Mouse (Mus musculus) stomach, postnatal 0 days (tissue): Measurements from ENCODE around the gene Hpgd. TPM values are rescaled to one million over a fixed set of nuclear protein-coding genes. Genes with fewer than 3 reads are reported as not detected.
"Not testable (repeated sequence)": the region's sequence is repeated elsewhere in the genome, so short reads cannot be mapped to it uniquely, and the experiment has no call there.

Experiments
- ATAC-seq: fragments of 200-750 bp; cut with Nextera tagmentation; 2 replicates; pipeline ENCODE4 v1.8.0; 2017; ENCODE audit not compliant: low FRiP score, low TSS enrichment
- DNase-seq: peaks from one replicate; pipeline ENCODE4 v3.0.0-alpha.2; 2016; ENCODE audit warnings: low spot score
- H3K27ac ChIP-seq: fragments of 300-500 bp; sonication (generic); replicated peaks from 2 replicates; pipeline ENCODE4 v1.5.1; 2014; ENCODE audit warnings: mild to moderate bottlenecking, control low read depth
- H3K27me3 ChIP-seq: fragments of 300-500 bp; sonication (generic); 2 replicates; pipeline ENCODE4 v1.6.1; 2014; ENCODE audit warnings: low read length; ENCODE audit not compliant: control insufficient read depth, insufficient read depth
- H3K36me3 ChIP-seq: fragments of 300-500 bp; sonication (generic); 2 replicates; pipeline ENCODE4 v1.6.1; 2014; ENCODE audit warnings: low read length, mixed read lengths; ENCODE audit not compliant: control insufficient read depth, insufficient read depth
- H3K4me1 ChIP-seq: fragments of 300-500 bp; sonication (generic); replicated peaks from 2 replicates; pipeline ENCODE4 v1.6.1; 2014; ENCODE audit warnings: antibody characterized with exemption; ENCODE audit not compliant: control insufficient read depth, insufficient read depth
- H3K4me2 ChIP-seq: fragments of 300-500 bp; sonication (generic); replicated peaks from 2 replicates; pipeline ENCODE4 v1.6.1; 2014; ENCODE audit warnings: low read depth, mild to moderate bottlenecking, control low read depth, moderate library complexity
- H3K4me3 ChIP-seq: fragments of 300-500 bp; sonication (generic); 2 replicates; pipeline ENCODE4 v1.5.1; 2014; ENCODE audit warnings: low read depth, low read length, control low read depth
- H3K9ac ChIP-seq: fragments of 300-500 bp; sonication (generic); 2 replicates; pipeline ENCODE4 v1.6.1; 2014; ENCODE audit warnings: mild to moderate bottlenecking, low read length, control low read depth, mixed read lengths
- H3K9me3 ChIP-seq: fragments of 300-500 bp; sonication (generic); 2 replicates; pipeline ENCODE4 v1.6.1; 2016; ENCODE audit warnings: low read length; ENCODE audit not compliant: control insufficient read depth
- CTCF ChIP-seq: IDR thresholded peaks from 2 replicates; pipeline ENCODE4 v1.5.1; 2016; ENCODE audit warnings: antibody characterized with exemption, low read depth, mild to moderate bottlenecking, moderate library complexity
- EP300 ChIP-seq: optimal IDR thresholded peaks from 2 replicates; pipeline ENCODE3; 2016; ENCODE audit warnings: antibody characterized with exemption
- WGBS: fragments of 180-500 bp; shearing (Covaris S2); extraction: QIAGEN DNeasy Blood & Tissue Kit; methylation state at CpG from one replicate; pipeline ENCODE4 v1.1.7; 2014; 5-methylcytosine and 5-hydroxymethylcytosine counted together
- polyA plus RNA-seq: library from polyadenylated mRNA; unstranded; fragments of >200 nt; fragmentation: Nextera tagmentation; extraction: Ambion mirVana; gene quantifications from 2 replicates; pipeline ENCODE4 v1.2.1, GENCODE M21; 2015

Hpgd gene
- polyA plus RNA-seq, result 158 and 174 TPM in 2 replicates

DNA sequence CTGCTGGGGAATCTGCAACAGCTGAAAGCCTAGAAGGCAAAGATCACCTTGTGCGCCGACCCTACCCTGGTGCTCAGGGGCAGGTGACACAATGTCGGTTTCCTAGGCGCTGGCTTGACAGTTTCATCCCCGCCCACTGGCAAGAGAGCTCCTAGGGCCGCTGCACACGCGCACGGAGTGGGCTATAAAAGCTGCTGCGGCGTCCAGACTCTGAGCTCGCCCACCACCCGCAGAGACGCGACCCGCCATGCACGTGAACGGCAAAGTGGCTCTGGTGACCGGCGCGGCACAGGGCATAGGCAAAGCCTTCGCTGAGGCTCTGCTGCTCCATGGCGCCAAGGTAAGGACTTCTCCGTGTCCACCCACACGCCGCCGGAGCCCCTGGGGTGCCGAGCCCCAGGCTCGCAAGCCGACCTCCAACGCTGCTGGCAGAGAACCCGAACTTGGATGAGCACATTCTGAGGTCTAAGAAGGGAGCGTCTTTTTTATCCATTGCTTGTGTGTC lies at the start of gene Hpgd:
Gene Hpgd (plus strand): TSS at position 213 of the 505 bp plus-strand sequence.
- peak; percentile 84 for DNase-seq
- peak within 1 kb of the TSS; percentile 75 for H3K4me2 ChIP-seq
- ATAC-seq, result peak; percentile 85
- peak within 1 kb of the TSS; percentile 80 for H3K9ac ChIP-seq
- no peaks in the 10 kb centered on the region for H3K27me3 ChIP-seq
- H3K4me1 ChIP-seq, result no peaks in the 10 kb centered on the region; the same call in 1 of the 2 replicates
- peak within 1 kb of the TSS; percentile 88 for H3K27ac ChIP-seq
- TF ChIP-seq EP300, result no peak
- TF ChIP-seq CTCF, result no peak
- H3K36me3 ChIP-seq, result no peaks in the 10 kb centered on the region
- WGBS, result 0% methylated on average over 33 of the region's 33 CpGs
- H3K4me3 ChIP-seq, result peak within 1 kb of the TSS; percentile 69
- no peaks in the 10 kb centered on the region for H3K9me3 ChIP-seq

DNA sequence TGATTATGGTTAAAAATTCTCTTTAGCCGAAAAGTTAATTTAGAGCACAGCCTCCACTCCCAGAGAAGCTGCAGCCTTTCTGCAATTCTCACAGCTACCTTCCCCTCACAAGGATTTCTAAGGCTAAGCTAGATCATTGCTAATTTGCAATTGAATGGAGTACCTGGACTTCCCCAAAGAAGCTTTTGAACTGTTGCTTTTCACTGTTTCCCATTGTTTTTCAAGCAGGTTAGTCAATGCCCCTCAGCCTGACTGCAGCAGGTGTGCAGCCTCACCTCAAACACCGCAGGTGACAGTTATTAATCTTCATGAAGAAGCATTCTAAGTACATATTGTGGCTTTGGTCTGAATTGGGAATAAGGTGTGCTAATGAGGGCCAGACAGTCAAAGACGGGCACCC lies 42.7 kb upstream of the Hpgd start:
- WGBS, result 78% methylated on average over 3 of the region's 3 CpGs
- H3K36me3 ChIP-seq, H3K27me3 ChIP-seq: not testable (repeated sequence)

GRCm38 (mm10) chr8:56252314-56252713 lies 42.1 kb upstream of the Hpgd start:
- H3K9ac ChIP-seq, result no peak overlapping the region
- DNase-seq, result no peak
- no peaks in the 10 kb centered on the region for H3K36me3 ChIP-seq
- H3K4me3 ChIP-seq, result no peak overlapping the region
- no peak overlapping the region for H3K4me2 ChIP-seq
- H3K27ac ChIP-seq, result no peak overlapping the region
- ATAC-seq, result no peak
- no peaks in the 10 kb centered on the region for H3K4me1 ChIP-seq
- H3K27me3 ChIP-seq, result no peaks in the 10 kb centered on the region
- WGBS, result 50% methylated on average over 1 of the region's 1 CpGs
- H3K9me3 ChIP-seq, result no peaks in the 10 kb centered on the region
- TF ChIP-seq CTCF, result no peak
- TF ChIP-seq EP300, result no peak

More for the DNA sequence above, 42.7 kb upstream of the Hpgd start:
- not testable (repeated sequence) for H3K9me3 ChIP-seq, H3K27ac ChIP-seq, H3K4me1 ChIP-seq, H3K4me3 ChIP-seq, H3K9ac ChIP-seq, ATAC-seq, DNase-seq, H3K4me2 ChIP-seq

DNA sequence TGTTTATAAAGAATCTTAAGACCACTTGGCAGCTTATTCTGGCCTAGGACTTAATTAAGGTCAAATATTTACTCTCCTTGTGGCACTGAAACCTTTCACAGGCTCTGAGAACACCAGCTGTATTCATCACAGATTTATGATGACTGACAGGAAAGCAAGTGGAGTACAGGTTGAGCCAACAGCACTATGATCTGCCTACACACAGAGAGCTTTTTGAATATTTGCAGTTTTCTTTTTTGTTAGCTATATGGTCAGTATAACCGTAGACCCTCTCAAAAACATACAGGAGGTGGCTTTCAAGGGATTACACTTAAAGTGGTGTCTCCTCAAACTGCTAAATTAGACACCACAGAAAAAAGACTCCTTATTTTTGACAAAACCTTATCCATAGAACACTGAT lies 33.2 kb upstream of the Hpgd start:
- Histone ChIP-seq H3K4me1 (no peaks in the 10 kb centered on the region), H3K36me3 (no peaks in the 10 kb centered on the region), H3K27me3 (no peaks in the 10 kb centered on the region), H3K9me3 (no peaks in the 10 kb centered on the region), H3K27ac (no peak overlapping the region), H3K4me3 (no peak overlapping the region), H3K9ac (no peak overlapping the region), H3K4me2 (no peak overlapping the region)
- TF ChIP-seq EP300 (no peak), CTCF (no peak)
- WGBS, result 43% methylated on average over 1 of the region's 1 CpGs
- DNase-seq, result no peak
- ATAC-seq, result no peak

GRCm38 (mm10) chr8:56269687-56270663 lies 24.4 kb upstream of the Hpgd start:
- Histone ChIP-seq H3K4me3 (no peak overlapping the region), H3K27ac (no peak overlapping the region), H3K4me1 (no peaks in the 10 kb centered on the region), H3K9ac (no peak overlapping the region), H3K36me3 (no peaks in the 10 kb centered on the region), H3K9me3 (no peaks in the 10 kb centered on the region), H3K27me3 (no peaks in the 10 kb centered on the region), H3K4me2 (no peak overlapping the region)
- DNase-seq (peak; percentile 55), ATAC-seq (peak; percentile 47; the same call in 1 of the 2 replicates)
- TF ChIP-seq CTCF (no peak), EP300 (no peak)
- 28% methylated on average over 10 of the region's 10 CpGs for WGBS

DNA sequence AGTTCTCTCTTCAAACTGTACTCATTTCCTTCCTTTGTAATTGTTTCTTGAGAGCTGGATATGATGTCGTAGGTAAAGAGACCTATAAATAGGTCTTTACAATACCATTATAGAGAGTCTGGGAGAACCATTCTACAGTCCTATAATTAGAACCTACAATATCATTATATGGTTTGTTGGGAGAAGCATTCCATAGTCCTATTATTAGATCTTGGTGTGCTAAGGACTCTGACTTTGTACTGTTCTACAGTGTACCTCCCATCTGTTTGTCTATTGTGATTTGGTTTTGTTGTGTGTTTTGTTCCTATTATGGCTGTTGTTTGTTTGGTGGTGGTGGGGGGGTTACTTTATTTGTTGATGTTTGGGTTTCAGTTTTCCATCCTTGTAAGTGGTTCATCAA lies 21.5 kb upstream of the Hpgd start:
- Histone ChIP-seq H3K9ac (no peak overlapping the region), H3K27ac (no peak overlapping the region), H3K4me1 (no peaks in the 10 kb centered on the region; the same call in 1 of the 2 replicates), H3K9me3 (no peaks in the 10 kb centered on the region), H3K36me3 (no peaks in the 10 kb centered on the region), H3K4me2 (no peak overlapping the region), H3K4me3 (no peak overlapping the region), H3K27me3 (no peaks in the 10 kb centered on the region)
- TF ChIP-seq EP300 (no peak), CTCF (no peak)
- DNase-seq, result no peak
- no peak for ATAC-seq
- 74% methylated on average over 1 of the region's 1 CpGs for WGBS
